12 mouse cellular contexts compared by ENCODE assay signal in the genomic region with DNA sequence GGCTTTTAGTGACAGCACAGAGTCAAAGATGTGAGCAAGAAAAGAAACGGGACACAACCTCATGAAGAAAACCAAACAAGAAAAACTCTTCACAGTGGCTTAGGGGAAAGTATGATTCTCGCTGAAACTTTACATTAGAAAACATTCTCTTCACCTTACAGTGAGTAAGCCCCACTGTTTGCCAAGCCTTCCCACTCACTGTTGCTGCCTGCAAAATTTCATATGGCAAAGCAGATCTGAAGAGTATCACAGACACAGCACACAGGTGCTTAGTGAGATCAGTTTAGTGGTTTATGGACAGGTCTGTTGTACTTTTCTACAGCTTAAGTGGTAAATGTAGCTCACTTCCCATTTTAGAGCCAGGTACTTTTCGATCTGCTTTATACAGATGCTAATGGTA.
"Had no signal": no experiment of that assay in that cellular context is flagged by ENCODE, and none has a peak within 500 bp of the region (broad histone marks: within the 10 kb centered on the region; RNA-seq: fewer than 3 reads in every experiment).

No protein-coding gene starts in this region.

- DNase-seq: retina, postnatal 1 day; right cerebral cortex, adult 18-20 months; right cerebral cortex, postnatal 14 days; right cerebral cortex, postnatal 25 days; right cerebral cortex, postnatal 4 days; spleen, adult 18-20 months; thymus, adult 18-20 months; thymus, adult 2 months; thymus, postnatal 14 days; thymus, postnatal 25 days; thymus, postnatal 36 days; thymus, postnatal 4 days had no signal
